Mouse (Mus musculus) small intestine, adult 2 months (tissue): Measurements from ENCODE around the gene Mup12. TPM values are rescaled to one million over a fixed set of nuclear protein-coding genes. Genes with fewer than 3 reads are reported as not detected.
"Not testable (repeated sequence)": the region's sequence is repeated elsewhere in the genome, so short reads cannot be mapped to it uniquely, and the experiment has no call there.

Experiments
- H3K27ac ChIP-seq: fragments of 200-500 bp; 2 replicates; pipeline ENCODE4 v1.5.1; 2012; ENCODE audit warnings: low read depth, low read length, control low read depth, inconsistent platforms; ENCODE audit not compliant: insufficient read depth
- H3K27me3 ChIP-seq: fragments of 200-500 bp; 2 replicates; pipeline ENCODE4 v1.6.1; 2012; ENCODE audit warnings: mild to moderate bottlenecking, moderate library complexity, low read length, inconsistent platforms; ENCODE audit not compliant: control insufficient read depth, insufficient read depth
- H3K36me3 ChIP-seq: fragments of 200-500 bp; 2 replicates; pipeline ENCODE4 v1.6.1; 2012; ENCODE audit warnings: mild to moderate bottlenecking, low read length, control low read depth, inconsistent platforms; ENCODE audit not compliant: control insufficient read depth, insufficient read depth
- H3K4me1 ChIP-seq: fragments of 200-500 bp; 2 replicates; pipeline ENCODE4 v1.6.1; 2012; ENCODE audit warnings: low read length, inconsistent platforms, mixed read lengths; ENCODE audit not compliant: control insufficient read depth, insufficient read depth, insufficient read length
- H3K4me3 ChIP-seq: fragments of 200-500 bp; 2 replicates; pipeline ENCODE4 v1.5.1; 2012; ENCODE audit warnings: low read depth, mild to moderate bottlenecking, control low read depth, inconsistent platforms, low read length, moderate library complexity
- WGBS: fragments of 180-500 bp; shearing (Covaris S2); methylation state at CpG from one replicate; pipeline ENCODE4 v1.1.7; 2018; 5-methylcytosine and 5-hydroxymethylcytosine counted together
- polyA plus RNA-seq: library from polyadenylated mRNA; depleted of rRNA; stranded (reverse); fragments of >200 nt; gene quantifications from 2 replicates; pipeline ENCODE4 v1.2.3, GENCODE M21; 2012; rRNA removed

Mup12 gene
- polyA plus RNA-seq: not detected in 2 replicates

GRCm38 (mm10) chr4:60741226-60741625, at the start of gene Mup12:
Mup12 (minus strand) TSS chr4:60741326.
- H3K27ac ChIP-seq, H3K36me3 ChIP-seq, H3K27me3 ChIP-seq, H3K4me1 ChIP-seq, H3K4me3 ChIP-seq: not testable (repeated sequence)
- 91% methylated on average over 3 of the region's 4 CpGs for WGBS

Other genes with a start within 250 kb of the Mup12 start
- gene Mup1, start 239.4 kb downstream of the Mup12 start, polyA plus RNA-seq: not detected in 2 replicates
- gene Mup10, start 159.1 kb downstream of the Mup12 start, polyA plus RNA-seq: not detected in 2 replicates
- not detected in 2 replicates for gene Mup11, start 78.9 kb downstream of the Mup12 start, polyA plus RNA-seq
- not detected in 2 replicates for gene Mup22, start 80.1 kb upstream of the Mup12 start, polyA plus RNA-seq